Comparison of ENCODE assay signal across 18 mouse cellular contexts in the genomic region with DNA sequence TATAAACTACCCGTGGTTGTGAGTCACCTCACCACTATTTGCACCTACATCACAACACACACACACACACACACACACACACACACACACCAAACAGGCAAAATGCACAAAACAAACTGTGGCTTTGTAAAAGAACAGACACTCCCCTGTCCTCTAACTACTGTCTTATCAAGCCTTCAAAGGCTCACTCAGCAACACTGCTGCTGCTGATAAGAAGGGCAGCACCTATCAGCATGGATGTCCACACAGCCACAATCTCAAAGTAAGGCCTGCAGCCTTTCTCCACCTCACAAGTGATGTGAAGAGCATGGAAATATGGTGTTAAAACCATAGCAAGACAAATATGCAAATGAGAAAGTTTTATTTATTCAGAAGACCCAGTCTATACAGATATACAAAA. TPM values are rescaled to one million over a fixed set of nuclear protein-coding genes. Genes with fewer than 3 reads are reported as not detected.
DNase-seq lines count a peak whose midpoint lies in the region; ATAC-seq and TF ChIP-seq lines count a peak whose summit lies in the region.
"Had no signal": no experiment of that assay in that cellular context is flagged by ENCODE, and none has a peak within 500 bp of the region (broad histone marks: within the 10 kb centered on the region; RNA-seq: fewer than 3 reads in every experiment).

No protein-coding gene starts in this region.

- H3K27me3 ChIP-seq in intestine, embryonic 15.5 days (replicated peaks) = no peaks in the 10 kb centered on the region
- no peaks in the 10 kb centered on the region for H3K27me3 ChIP-seq in intestine, postnatal 0 days (replicated peaks; ENCODE audit: control insufficient read depth, insufficient read depth, low read length)
- H3K27me3 ChIP-seq in liver, embryonic 13.5 days = no peaks in the 10 kb centered on the region
- H3K27me3 ChIP-seq in stomach, embryonic 15.5 days (replicated peaks) = no peaks in the 10 kb centered on the region
- no peaks in the 10 kb centered on the region for H3K27me3 ChIP-seq in kidney, embryonic 15.5 days
- H3K27me3 ChIP-seq: embryonic facial prominence, embryonic 12.5 days; forebrain, embryonic 13.5 days; heart, embryonic 15.5 days; neural tube, embryonic 13.5 days had no signal

- no peaks in the 10 kb centered on the region for H3K9me3 ChIP-seq in intestine, embryonic 15.5 days
- H3K9me3 ChIP-seq in intestine, postnatal 0 days (ENCODE audit: control insufficient read depth) = no peaks in the 10 kb centered on the region
- 0 out of 2 replicates have a peak, but pooled peaks cover under 1% of the 10 kb centered on the region for H3K9me3 ChIP-seq in liver, embryonic 13.5 days (replicated peaks)
- H3K9me3 ChIP-seq in stomach, embryonic 15.5 days = no peaks in the 10 kb centered on the region
- no peaks in the 10 kb centered on the region for H3K9me3 ChIP-seq in kidney, embryonic 15.5 days (replicated peaks)
- H3K9me3 ChIP-seq: forebrain, embryonic 13.5 days; heart, embryonic 15.5 days had no signal

- no peak overlapping the region for H3K4me2 ChIP-seq in intestine, embryonic 15.5 days (replicated peaks)
- H3K4me2 ChIP-seq in intestine, postnatal 0 days (replicated peaks; ENCODE audit: low read depth) = no peak overlapping the region
- peak overlapping the region; percentile 55 for H3K4me2 ChIP-seq in liver, embryonic 13.5 days
- H3K4me2 ChIP-seq in stomach, embryonic 15.5 days = no peak overlapping the region
- H3K4me2 ChIP-seq in kidney, embryonic 15.5 days = no peak overlapping the region
- H3K4me2 ChIP-seq: embryonic facial prominence, embryonic 12.5 days; forebrain, embryonic 13.5 days; heart, embryonic 15.5 days; neural tube, embryonic 13.5 days had no signal

- 58% methylated on average over 1 of the region's 1 CpGs for WGBS in intestine, embryonic 15.5 days
- 67% methylated on average over 1 of the region's 1 CpGs for WGBS in intestine, postnatal 0 days
- 23% methylated on average over 1 of the region's 1 CpGs for WGBS in liver, embryonic 13.5 days (ENCODE audit: insufficient replicate concordance)
- WGBS in stomach, embryonic 15.5 days = 55% methylated on average over 1 of the region's 1 CpGs
- 92% methylated on average over 1 of the region's 1 CpGs for WGBS in kidney, embryonic 15.5 days

- H3K4me3 ChIP-seq in intestine, embryonic 15.5 days (replicated peaks) = no peak overlapping the region
- H3K4me3 ChIP-seq in intestine, postnatal 0 days (ENCODE audit: low read depth, low read length) = no peak overlapping the region
- H3K4me3 ChIP-seq in liver, embryonic 13.5 days (replicated peaks) = no peak overlapping the region
- H3K4me3 ChIP-seq in stomach, embryonic 15.5 days (replicated peaks) = no peak overlapping the region
- no peak overlapping the region for H3K4me3 ChIP-seq in kidney, embryonic 15.5 days (replicated peaks)
- H3K4me3 ChIP-seq: embryonic facial prominence, embryonic 12.5 days; forebrain, embryonic 13.5 days; heart, embryonic 15.5 days; neural tube, embryonic 13.5 days had no signal

- no peak for TF ChIP-seq CTCF in intestine, postnatal 0 days (IDR thresholded peaks at IDR 0.05; ENCODE audit: low read depth)

- no peak overlapping the region for H3K27ac ChIP-seq in intestine, embryonic 15.5 days
- H3K27ac ChIP-seq in intestine, postnatal 0 days (ENCODE audit: low read depth, low read length) = no peak overlapping the region
- H3K27ac ChIP-seq in liver, embryonic 13.5 days = peak overlapping the region; percentile 96
- H3K27ac ChIP-seq in stomach, embryonic 15.5 days = no peak overlapping the region
- H3K27ac ChIP-seq in kidney, embryonic 15.5 days = no peak overlapping the region
- H3K27ac ChIP-seq: embryonic facial prominence, embryonic 12.5 days; forebrain, embryonic 13.5 days; heart, embryonic 15.5 days; neural tube, embryonic 13.5 days had no signal

- H3K4me1 ChIP-seq in intestine, embryonic 15.5 days (replicated peaks) = no peaks in the 10 kb centered on the region
- no peaks in the 10 kb centered on the region for H3K4me1 ChIP-seq in intestine, postnatal 0 days (replicated peaks; ENCODE audit: control insufficient read depth, insufficient read depth, low read length)
- H3K4me1 ChIP-seq in liver, embryonic 13.5 days (replicated peaks) = peaks cover 41% of the 10 kb centered on the region
- H3K4me1 ChIP-seq in stomach, embryonic 15.5 days = no peaks in the 10 kb centered on the region
- H3K4me1 ChIP-seq in kidney, embryonic 15.5 days = no peaks in the 10 kb centered on the region
- H3K4me1 ChIP-seq: embryonic facial prominence, embryonic 12.5 days; forebrain, embryonic 13.5 days; neural tube, embryonic 13.5 days had no signal

- no peak overlapping the region for H3K9ac ChIP-seq in intestine, embryonic 15.5 days
- H3K9ac ChIP-seq in intestine, postnatal 0 days (ENCODE audit: low read depth, low read length) = no peak overlapping the region
- peak overlapping the region; percentile 52 for H3K9ac ChIP-seq in liver, embryonic 13.5 days
- no peak overlapping the region for H3K9ac ChIP-seq in stomach, embryonic 15.5 days
- no peak overlapping the region for H3K9ac ChIP-seq in kidney, embryonic 15.5 days
- H3K9ac ChIP-seq: embryonic facial prominence, embryonic 12.5 days; forebrain, embryonic 13.5 days; heart, embryonic 15.5 days; neural tube, embryonic 13.5 days had no signal

- ATAC-seq in intestine, embryonic 15.5 days = peak; percentile 71; the same call in 1 of the 2 replicates
- ATAC-seq in intestine, postnatal 0 days = no peak
- ATAC-seq in liver, embryonic 13.5 days (ENCODE audit: low read depth) = peak; percentile 100
- peak; percentile 94; the same call in 1 of the 2 replicates for ATAC-seq in stomach, embryonic 15.5 days (ENCODE audit: insufficient read depth, low FRiP score, low read depth)
- ATAC-seq in kidney, embryonic 15.5 days (replicated peaks; ENCODE audit: low FRiP score) = no peak; the same call in 1 of the 2 replicates
- ATAC-seq: forebrain, embryonic 13.5 days; midbrain, embryonic 16.5 days had no signal

- peak; percentile 82 for DNase-seq in c-Kit-positive CD71-positive TER-119-negative erythroid progenitor cells, embryonic 14.5 days (ENCODE audit: low read depth)
- DNase-seq in liver, embryonic 13.5 days = peak; percentile 84
- DNase-seq in adrenal gland, postnatal 10 days = no peak
- no peak for DNase-seq in urinary bladder, postnatal 36 days (ENCODE audit: low spot score in 2 of 2)
- DNase-seq: adrenal gland, adult 8-10 months; cerebellum, adult 2 months; kidney, postnatal 14 days; layer of hippocampus, postnatal 36 days; lung, postnatal 14 days had no signal

- H3K36me3 ChIP-seq in intestine, embryonic 15.5 days = peaks cover 4% of the 10 kb centered on the region; the same call in 1 of the 2 replicates
- H3K36me3 ChIP-seq in intestine, postnatal 0 days (ENCODE audit: control insufficient read depth, insufficient read depth) = peaks cover 23% of the 10 kb centered on the region; the same call in 1 of the 2 replicates
- H3K36me3 ChIP-seq in liver, embryonic 13.5 days = peaks cover 54% of the 10 kb centered on the region
- peaks cover 9% of the 10 kb centered on the region for H3K36me3 ChIP-seq in stomach, embryonic 15.5 days
- peaks cover 41% of the 10 kb centered on the region for H3K36me3 ChIP-seq in kidney, embryonic 15.5 days

RNA-seq across cellular contexts. Expression of a gene that starts 36.1 kb away (rescaled TPM):
- 25.1 and 28.4 TPM in 2 replicates for polyA plus RNA-seq in intestine, embryonic 15.5 days (2015; fragmentation: Nextera tagmentation; extraction: Ambion mirVana)
- polyA plus RNA-seq in intestine, postnatal 0 days (2015; fragmentation: Nextera tagmentation; extraction: Ambion mirVana) = 4.5 and 4.6 TPM in 2 replicates
- polyA plus RNA-seq in liver, embryonic 13.5 days (2015; fragmentation: Nextera tagmentation; extraction: Ambion mirVana) = 38.9 and 45.9 TPM in 2 replicates
- 27.0 and 29.5 TPM in 2 replicates for polyA plus RNA-seq in stomach, embryonic 15.5 days (2015; fragmentation: Nextera tagmentation; extraction: Ambion mirVana)
- 10 to 100 TPM in 1 of 2 experiments, 1 to 10 TPM in 1; 6.9 to 10.0 TPM for total RNA-seq in adrenal gland, postnatal 10 days (2021)
- polyA plus RNA-seq in kidney, embryonic 15.5 days (2015; fragmentation: Nextera tagmentation; extraction: Ambion mirVana) = 32.7 and 33.9 TPM in 2 replicates

RNA-seq across cellular contexts. Expression of a gene that starts 36.1 kb away (rescaled TPM):
- polyA plus RNA-seq in intestine, embryonic 15.5 days (2015; fragmentation: Nextera tagmentation; extraction: Ambion mirVana) = 4.2 and 4.8 TPM in 2 replicates
- polyA plus RNA-seq in intestine, postnatal 0 days (2015; fragmentation: Nextera tagmentation; extraction: Ambion mirVana) = 4.3 and 5.3 TPM in 2 replicates
- 2.3 and 2.7 TPM in 2 replicates for polyA plus RNA-seq in liver, embryonic 13.5 days (2015; fragmentation: Nextera tagmentation; extraction: Ambion mirVana)
- 3.6 TPM in 2 replicates for polyA plus RNA-seq in stomach, embryonic 15.5 days (2015; fragmentation: Nextera tagmentation; extraction: Ambion mirVana)
- total RNA-seq in adrenal gland, postnatal 10 days (2021) = 10 to 100 TPM; 18.8 to 19.7 TPM
- polyA plus RNA-seq in kidney, embryonic 15.5 days (2015; fragmentation: Nextera tagmentation; extraction: Ambion mirVana) = 3.7 and 3.8 TPM in 2 replicates

RNA-seq across cellular contexts. Expression of a gene that starts 51.4 kb away (rescaled TPM):
- polyA plus RNA-seq in intestine, embryonic 15.5 days (2015; fragmentation: Nextera tagmentation; extraction: Ambion mirVana) = 10.4 and 11.1 TPM in 2 replicates
- 33.5 and 37.1 TPM in 2 replicates for polyA plus RNA-seq in intestine, postnatal 0 days (2015; fragmentation: Nextera tagmentation; extraction: Ambion mirVana)
- polyA plus RNA-seq in liver, embryonic 13.5 days (2015; fragmentation: Nextera tagmentation; extraction: Ambion mirVana) = 3.2 and 3.9 TPM in 2 replicates
- 7.7 and 8.9 TPM in 2 replicates for polyA plus RNA-seq in stomach, embryonic 15.5 days (2015; fragmentation: Nextera tagmentation; extraction: Ambion mirVana)
- 10 to 100 TPM; 33.4 to 40.4 TPM for total RNA-seq in adrenal gland, postnatal 10 days (2021)
- 2.4 and 4.1 TPM in 2 replicates for polyA plus RNA-seq in kidney, embryonic 15.5 days (2015; fragmentation: Nextera tagmentation; extraction: Ambion mirVana)

RNA-seq across cellular contexts. Expression of a gene that starts 57.5 kb away (rescaled TPM):
- 61.5 and 63.4 TPM in 2 replicates for polyA plus RNA-seq in intestine, embryonic 15.5 days (2015; fragmentation: Nextera tagmentation; extraction: Ambion mirVana)
- 30.8 and 31.2 TPM in 2 replicates for polyA plus RNA-seq in intestine, postnatal 0 days (2015; fragmentation: Nextera tagmentation; extraction: Ambion mirVana)
- polyA plus RNA-seq in liver, embryonic 13.5 days (2015; fragmentation: Nextera tagmentation; extraction: Ambion mirVana) = 28.7 and 36.8 TPM in 2 replicates
- polyA plus RNA-seq in stomach, embryonic 15.5 days (2015; fragmentation: Nextera tagmentation; extraction: Ambion mirVana) = 55.3 and 64.5 TPM in 2 replicates
- 10 to 100 TPM; 69.9 to 75.9 TPM for total RNA-seq in adrenal gland, postnatal 10 days (2021)
- 77.1 and 78.1 TPM in 2 replicates for polyA plus RNA-seq in kidney, embryonic 15.5 days (2015; fragmentation: Nextera tagmentation; extraction: Ambion mirVana)

Comparison
In these comparisons a context has a peak if more than half of its experiments do, and no peak if none do; other contexts are left out.
1. ATAC-seq: peak in intestine, embryonic 15.5 days (single experiment), liver, embryonic 13.5 days (single experiment) and stomach, embryonic 15.5 days (single experiment); none in intestine, postnatal 0 days (single experiment) and kidney, embryonic 15.5 days (single experiment).
2. DNase-seq: peak in c-Kit-positive CD71-positive TER-119-negative erythroid progenitor cells, embryonic 14.5 days (single experiment) and liver, embryonic 13.5 days (single experiment); none in adrenal gland, postnatal 10 days (single experiment) and urinary bladder, postnatal 36 days (0 of 2).